Mouse (Mus musculus) thymus, adult 2 months (tissue): ENCODE measurements at regions not wholly inside any gene's neighbourhood (a gene's known extent, or its start where the extent isn't known, plus 50 kb on each side); places are given as distances from the start of the nearest gene placed in this dataset.

ENCODE experiments used
- CTCF ChIP-seq: fragments of 200-500 bp; IDR thresholded peaks from 2 replicates; pipeline ENCODE4 v1.5.1; 2012; ENCODE audit warnings: mild to moderate bottlenecking, control low read depth, low read length, moderate library complexity, borderline replicate concordance; ENCODE audit not compliant: control insufficient read depth, poor library complexity, insufficient read depth; ENCODE audit errors: extremely low read depth
- POLR2A ChIP-seq: fragments of 200-500 bp; IDR thresholded peaks from 2 replicates; pipeline ENCODE4 v1.6.1; 2012; ENCODE audit warnings: mild to moderate bottlenecking, low read length, control low read depth, moderate library complexity; ENCODE audit not compliant: control insufficient read depth, poor library complexity, insufficient read depth; ENCODE audit errors: extremely low read depth

DNA sequence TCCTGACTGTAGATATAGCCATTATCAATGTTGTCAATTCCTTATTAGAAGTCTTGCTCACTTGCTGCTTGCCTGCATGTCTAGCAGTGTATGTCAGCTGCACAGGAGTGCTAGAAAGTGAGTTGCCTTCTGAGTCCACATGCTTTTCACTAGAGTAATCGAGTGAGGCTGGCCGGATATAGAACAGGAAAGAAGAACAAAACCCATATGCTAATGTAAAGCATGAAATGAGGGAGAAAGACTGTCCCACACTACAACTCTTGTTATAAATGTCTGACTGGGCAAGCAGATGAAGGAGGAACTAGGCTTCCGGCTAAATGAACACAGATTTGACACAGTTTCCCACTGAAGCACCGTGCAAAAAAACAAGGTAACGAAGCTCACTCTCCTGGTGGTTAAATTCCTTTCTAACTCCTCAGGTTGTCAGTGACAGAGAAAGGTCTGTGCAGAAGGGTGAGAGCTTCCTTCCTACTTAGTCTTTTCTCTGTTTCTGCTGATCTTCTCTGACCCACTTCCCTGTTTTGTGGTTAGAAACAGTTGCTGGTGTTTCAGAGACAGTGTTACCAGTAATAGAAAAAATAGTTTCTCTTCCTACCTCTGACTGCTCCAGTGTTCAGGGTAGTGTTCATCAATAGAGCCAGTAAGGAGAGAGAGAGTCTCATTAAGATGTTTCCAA lies 399.0 kb downstream of the Atp23 start:
- no peak for TF ChIP-seq POLR2A
- TF ChIP-seq CTCF: no peak
